ENCODE assay signal across 20 mouse cellular contexts in the genomic region with DNA sequence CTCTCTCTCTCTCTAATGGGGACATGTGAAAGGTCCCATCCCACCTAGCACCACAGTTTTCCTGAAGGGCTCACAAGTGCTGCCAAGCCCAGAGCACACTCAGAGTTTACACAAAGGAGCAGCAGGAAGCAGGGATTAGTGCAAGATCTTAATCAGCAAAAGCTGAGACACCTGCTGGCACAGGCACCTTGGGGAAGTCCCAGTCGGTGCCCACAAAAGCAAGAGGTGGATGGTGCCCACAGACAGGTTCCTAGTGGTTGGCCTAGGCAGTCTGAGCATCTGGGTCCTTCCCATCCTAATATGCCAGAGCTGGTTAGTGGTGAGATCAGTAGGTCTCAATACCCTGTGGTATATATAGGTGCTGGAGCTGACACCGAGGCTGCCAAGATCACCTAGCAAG. TPM values are rescaled to one million over a fixed set of nuclear protein-coding genes. Genes with fewer than 3 reads are reported as not detected.
DNase-seq lines count a peak whose midpoint lies in the region; ATAC-seq and TF ChIP-seq lines count a peak whose summit lies in the region.
"Had no signal": no experiment of that assay in that cellular context is flagged by ENCODE, and none has a peak within 500 bp of the region (broad histone marks: within the 10 kb centered on the region; RNA-seq: fewer than 3 reads in every experiment).

No protein-coding gene starts in this region.

- H3K36me3 ChIP-seq in kidney, postnatal 0 days (ENCODE audit: insufficient read depth, low read length), result no peaks in the 10 kb centered on the region
- no peaks in the 10 kb centered on the region for H3K36me3 ChIP-seq in heart, embryonic 12.5 days
- H3K36me3 ChIP-seq: forebrain, embryonic 15.5 days; G1E; liver, embryonic 15.5 days had no signal

- H3K4me3 ChIP-seq in kidney, postnatal 0 days (replicated peaks; ENCODE audit: low read depth, low read length), result no peak overlapping the region
- H3K4me3 ChIP-seq in heart, embryonic 12.5 days, result no peak overlapping the region
- H3K4me3 ChIP-seq: forebrain, embryonic 15.5 days; liver, embryonic 15.5 days had no signal

- WGBS in kidney, postnatal 0 days, result 44% methylated on average over 2 of the region's 2 CpGs
- 36% methylated on average over 2 of the region's 2 CpGs for WGBS in heart, embryonic 12.5 days

- no peak overlapping the region for H3K4me2 ChIP-seq in kidney, postnatal 0 days (ENCODE audit: low read length)
- H3K4me2 ChIP-seq in heart, embryonic 12.5 days, result no peak overlapping the region
- H3K4me2 ChIP-seq: forebrain, embryonic 15.5 days; hindbrain, embryonic 14.5 days; liver, embryonic 15.5 days had no signal

- H3K9me3 ChIP-seq in kidney, postnatal 0 days (replicated peaks; ENCODE audit: low read length), result no peaks in the 10 kb centered on the region
- H3K9me3 ChIP-seq in heart, embryonic 12.5 days (replicated peaks), result no peaks in the 10 kb centered on the region
- H3K9me3 ChIP-seq: forebrain, embryonic 15.5 days; G1E; liver, embryonic 15.5 days had no signal

- ATAC-seq in kidney, postnatal 0 days (replicated peaks; ENCODE audit: low FRiP score, low read depth), result no peak
- peak; percentile 62 for ATAC-seq in inflammation-experienced regulatory T-cells, adult 6 months
- ATAC-seq in heart, embryonic 12.5 days (ENCODE audit: insufficient number of reproducible peaks, low FRiP score), result no peak
- ATAC-seq: forebrain, embryonic 15.5 days; midbrain, embryonic 16.5 days had no signal

- H3K4me1 ChIP-seq in kidney, postnatal 0 days (replicated peaks; ENCODE audit: insufficient read depth, low read length), result peaks cover 9% of the 10 kb centered on the region
- H3K4me1 ChIP-seq in heart, embryonic 12.5 days (replicated peaks), result peaks cover 2% of the 10 kb centered on the region; the same call in 1 of the 2 replicates

- TF ChIP-seq CTCF in kidney, postnatal 0 days (IDR thresholded peaks at IDR 0.05; ENCODE audit: low read depth), result no peak

- H3K27me3 ChIP-seq in kidney, postnatal 0 days (ENCODE audit: insufficient read depth, low read length), result no peaks in the 10 kb centered on the region
- H3K27me3 ChIP-seq in heart, embryonic 12.5 days (replicated peaks), result peaks cover 49% of the 10 kb centered on the region
- H3K27me3 ChIP-seq: forebrain, embryonic 15.5 days had no signal

- H3K27ac ChIP-seq in kidney, postnatal 0 days, result peak overlapping the region; percentile 56
- H3K27ac ChIP-seq in heart, embryonic 12.5 days (ENCODE audit: poor library complexity, severe bottlenecking), result no peak overlapping the region
- H3K27ac ChIP-seq: forebrain, embryonic 15.5 days; hindbrain, embryonic 14.5 days; liver, embryonic 15.5 days had no signal

- DNase-seq in kidney, postnatal 0 days (ENCODE audit: low spot score), result no peak
- no peak for DNase-seq in kidney, adult 18-20 months
- peak; percentile 12 for DNase-seq in CD4-positive helper T cell, adult 2 months (ENCODE audit: low read depth, low spot score)
- peak; percentile 38 for DNase-seq in CD4-positive, CD25-positive, alpha-beta regulatory T cell, adult 2 months (ENCODE audit: low read depth, low spot score)
- DNase-seq in liver, result no peak
- no peak for DNase-seq in urinary bladder, postnatal 4 days (ENCODE audit: low spot score in 2 of 2)
- DNase-seq: adrenal gland, postnatal 25 days; cerebellum, adult 11 months; cerebellum, postnatal 25 days; embryo, embryonic 11 days; heart, postnatal 36 days; layer of hippocampus, postnatal 36 days; right cerebral cortex, postnatal 14 days had no signal

- no peak overlapping the region for H3K9ac ChIP-seq in kidney, postnatal 0 days (ENCODE audit: low read depth, low read length)
- no peak overlapping the region for H3K9ac ChIP-seq in heart, embryonic 12.5 days
- H3K9ac ChIP-seq: forebrain, embryonic 15.5 days; hindbrain, embryonic 14.5 days; liver, embryonic 15.5 days had no signal

RNA-seq across cellular contexts. Expression of a gene that starts 54.0 kb away (rescaled TPM):
- polyA plus RNA-seq in kidney, postnatal 0 days (2015; fragmentation: Nextera tagmentation; extraction: Ambion mirVana), result 5.4 and 6.6 TPM in 2 replicates
- polyA plus RNA-seq in inflammation-experienced regulatory T-cells, adult 6 months (2017; shearing (Covaris generic)), result under 1 TPM in 1 of 3 experiments, not detected in 2; 0.23 TPM
- 13.9 and 15.3 TPM in 2 replicates for polyA plus RNA-seq in heart, embryonic 12.5 days (2016; fragmentation: Nextera tagmentation; extraction: Ambion mirVana)
- polyA plus RNA-seq: G1E had no signal

Comparison
In these comparisons a context has a peak if more than half of its experiments do, and no peak if none do; other contexts are left out.
1. DNase-seq: peak in CD4-positive helper T cell, adult 2 months (single experiment) and CD4-positive, CD25-positive, alpha-beta regulatory T cell, adult 2 months (single experiment); none in kidney, postnatal 0 days (single experiment), kidney, adult 18-20 months (single experiment), liver (single experiment) and urinary bladder, postnatal 4 days (0 of 2).